Mouse (Mus musculus): ENCODE measurements around the gene Rfx7.
"Not testable (repeated sequence)": the region's sequence is repeated elsewhere in the genome, so short reads cannot be mapped to it uniquely, and the experiment has no call there.

Gene Rfx7

DNA sequence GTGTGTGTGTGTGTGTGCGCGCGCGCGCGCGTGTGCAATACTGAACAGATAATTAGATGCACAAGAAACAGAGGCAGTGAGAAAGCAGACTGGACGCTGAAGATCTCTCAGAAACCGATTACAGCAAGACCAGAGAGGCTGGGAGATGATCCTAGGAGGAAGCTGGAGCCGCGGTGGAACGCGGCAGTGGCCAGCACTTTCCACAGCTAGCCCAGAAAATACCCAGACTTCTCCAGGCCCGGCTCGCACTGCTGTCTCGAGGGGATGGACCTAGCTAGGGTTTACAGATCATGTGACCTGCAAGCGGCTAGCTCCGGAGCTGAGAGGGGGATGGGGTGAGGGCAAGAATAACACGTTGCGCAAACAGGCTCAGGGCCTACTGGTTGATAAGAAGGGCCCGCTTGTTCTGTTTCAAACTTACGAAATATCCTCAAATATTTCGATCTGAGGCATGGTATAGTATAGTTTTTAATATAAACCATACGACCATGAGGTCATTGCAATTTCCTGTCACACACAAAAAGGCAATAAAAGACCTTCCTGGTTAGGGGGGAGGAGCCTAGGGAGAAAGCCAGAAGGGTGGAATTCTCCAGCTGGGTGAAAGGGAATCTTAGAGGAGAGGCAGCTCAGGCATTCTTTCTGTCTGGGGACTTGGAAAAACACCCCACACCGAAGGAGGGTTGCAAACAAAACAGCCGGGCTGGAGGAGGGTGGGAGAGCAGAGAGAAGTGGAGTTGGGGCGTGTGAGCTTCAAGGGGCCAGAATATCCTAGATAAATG lies 108.0 kb downstream of the Rfx7 start:
- peak; percentile 82 to 83 for DNase-seq (ENCODE audit: low spot score in 2 of 2)

DNA sequence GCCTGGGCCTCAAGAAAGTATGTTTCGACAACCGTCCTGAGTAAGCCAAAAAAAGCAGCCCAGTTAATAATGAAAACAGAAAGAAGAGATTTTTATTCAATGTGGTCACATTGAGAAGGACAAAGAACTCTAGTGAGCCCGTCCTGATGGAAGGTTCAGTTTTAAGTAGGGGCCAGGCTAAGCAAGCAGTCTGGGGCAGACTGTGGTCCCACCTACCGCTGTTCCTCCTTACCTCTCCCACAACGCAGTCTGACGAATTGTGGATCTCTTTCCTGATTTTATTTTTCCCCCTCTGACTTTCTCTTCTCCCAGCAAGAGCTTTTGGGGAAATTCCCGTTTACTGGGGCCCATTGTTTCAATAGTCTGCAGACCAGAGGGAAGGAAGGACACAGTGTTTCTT lies 108.6 kb downstream of the Rfx7 start:
- DNase-seq (ENCODE audit: low spot score in 2 of 2) = no peak

GRCm38 (mm10) chr9:72641093-72641680 lies 109.1 kb downstream of the Rfx7 start:
- no peak for DNase-seq (ENCODE audit: low spot score in 2 of 2)

- not testable (repeated sequence) for DNase-seq (ENCODE audit: low spot score in 2 of 2)
Measured at GRCm38 (mm10) chr9:72642756-72643447, 110.9 kb downstream of the Rfx7 start.

GRCm38 (mm10) chr9:72643651-72644417 lies 111.8 kb downstream of the Rfx7 start:
- DNase-seq (ENCODE audit: low spot score in 2 of 2) = no peak

GRCm38 (mm10) chr9:72644418-72645110 lies 112.5 kb downstream of the Rfx7 start:
- no peak for DNase-seq (ENCODE audit: low spot score in 2 of 2)

GRCm38 (mm10) chr9:72649781-72650180 lies 117.7 kb downstream of the Rfx7 start:
- DNase-seq (ENCODE audit: low spot score in 2 of 2) = no peak

- DNase-seq (ENCODE audit: low spot score in 2 of 2) = no peak
Measured at GRCm38 (mm10) chr9:72652961-72653360, 120.9 kb downstream of the Rfx7 start.

- no peak for DNase-seq (ENCODE audit: low spot score in 2 of 2)
Measured at GRCm38 (mm10) chr9:72653533-72653932, 121.5 kb downstream of the Rfx7 start.

- no peak for DNase-seq (ENCODE audit: low spot score in 2 of 2)
Measured at GRCm38 (mm10) chr9:72654593-72655242, 122.7 kb downstream of the Rfx7 start.

DNA sequence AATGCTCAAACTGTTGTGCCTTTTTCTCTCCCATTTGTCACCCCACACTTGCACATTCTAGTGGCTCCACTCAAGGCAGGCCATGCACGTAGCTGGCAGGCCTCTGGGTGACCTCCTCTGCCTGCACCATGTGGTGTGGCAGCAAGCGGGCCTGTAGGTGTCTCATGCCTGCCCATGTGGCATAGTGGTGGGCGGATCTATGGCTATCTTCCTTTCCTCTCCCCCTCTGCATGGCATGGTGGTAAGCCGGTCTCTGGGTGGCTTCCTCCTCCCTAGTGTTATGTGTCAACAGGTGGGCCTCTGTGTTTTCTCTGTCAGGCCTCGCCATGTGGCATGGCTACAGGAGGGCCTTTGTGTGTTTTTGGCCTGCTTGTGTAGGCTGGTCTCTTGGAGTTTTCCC lies 123.6 kb downstream of the Rfx7 start:
- DNase-seq (ENCODE audit: low spot score in 2 of 2) = no peak

DNA sequence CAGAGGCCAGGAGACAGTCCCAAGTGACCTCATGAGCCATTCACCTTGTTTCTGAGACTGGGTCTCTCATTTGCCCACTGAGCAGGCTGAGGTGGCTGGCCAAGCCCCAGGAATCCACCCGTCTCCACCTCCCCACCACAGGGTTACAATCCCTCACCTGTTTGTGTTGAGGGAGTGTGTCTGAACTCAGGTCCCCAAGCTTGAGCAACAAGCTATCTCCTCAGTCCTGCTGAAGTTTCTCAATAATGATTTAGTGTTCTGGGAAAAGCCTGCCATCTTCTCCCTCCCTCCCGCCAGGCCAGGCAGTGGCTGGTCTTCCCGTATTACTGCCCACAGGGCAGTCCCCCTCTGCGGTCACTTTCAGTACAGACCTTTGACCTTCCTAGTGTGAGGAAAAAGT lies 124.5 kb downstream of the Rfx7 start:
- peak in 1 of 2 experiments; percentile 50 for DNase-seq (ENCODE audit: low spot score in 2 of 2)

DNA sequence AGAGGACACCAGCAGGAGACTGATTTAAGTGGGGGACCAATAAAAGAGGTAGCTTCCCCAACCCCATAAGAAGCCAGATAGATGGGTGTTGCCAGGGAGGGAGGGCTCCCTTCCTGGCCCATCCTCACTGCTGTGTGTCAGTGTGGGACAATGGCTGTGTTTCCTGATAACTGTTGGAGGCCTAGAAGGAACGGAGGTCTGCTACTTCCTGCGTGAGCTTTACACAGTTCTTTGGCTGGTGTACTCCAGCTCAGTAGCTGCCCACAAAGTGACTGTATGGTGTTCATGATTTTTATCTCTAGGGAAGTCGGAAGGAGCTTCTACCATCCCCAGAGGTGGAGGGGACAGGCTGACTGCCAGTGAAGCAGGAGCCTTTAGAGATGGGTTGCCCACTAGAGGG lies 124.9 kb downstream of the Rfx7 start:
- peak in 1 of 2 experiments; percentile 25 for DNase-seq (ENCODE audit: low spot score in 2 of 2)

GRCm38 (mm10) chr9:72657694-72658093 lies 125.7 kb downstream of the Rfx7 start:
- no peak for DNase-seq (ENCODE audit: low spot score in 2 of 2)

DNA sequence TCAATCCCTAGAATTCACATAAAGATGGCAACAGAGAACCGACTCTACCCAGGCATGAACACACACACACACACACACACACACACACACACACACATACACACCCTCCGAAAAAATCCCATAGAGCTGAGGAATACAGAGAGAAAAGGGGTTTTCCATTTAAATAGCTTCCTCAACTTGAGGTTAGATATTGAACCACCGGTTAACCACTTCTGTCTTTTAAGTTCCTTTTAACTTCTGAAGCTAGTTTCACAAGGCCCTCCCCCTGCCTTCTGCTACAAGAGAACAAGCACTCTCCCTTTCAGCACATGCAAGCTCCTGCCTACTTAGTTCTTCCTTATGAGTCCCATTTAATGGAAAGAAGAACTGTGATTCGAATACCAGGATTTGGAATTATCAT lies 128.1 kb downstream of the Rfx7 start:
- no peak for DNase-seq (ENCODE audit: low spot score in 2 of 2)

DNA sequence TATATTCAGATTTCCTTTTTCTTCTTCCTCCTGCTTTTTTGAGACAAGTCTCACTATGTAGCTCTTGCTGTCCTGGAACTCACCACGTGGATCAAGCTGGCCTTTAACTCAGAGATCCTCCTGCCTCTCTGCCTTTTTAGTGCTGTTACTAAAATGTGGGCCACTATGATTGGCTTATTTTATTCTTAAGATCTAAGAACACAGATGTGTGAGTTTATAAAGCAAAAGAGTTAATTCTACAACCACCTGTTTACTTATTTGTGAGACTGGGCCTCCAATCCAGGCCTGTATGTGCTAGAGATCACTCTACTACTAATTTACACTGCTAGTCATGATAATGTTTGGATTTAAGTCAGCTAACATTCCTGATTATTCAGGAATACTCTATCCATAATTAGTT lies 128.9 kb downstream of the Rfx7 start:
- peak in 1 of 2 experiments; percentile 17 for DNase-seq (ENCODE audit: low spot score in 2 of 2)

GRCm38 (mm10) chr9:72661561-72661894 lies 129.5 kb downstream of the Rfx7 start:
- no peak for DNase-seq (ENCODE audit: low spot score in 2 of 2)

DNA sequence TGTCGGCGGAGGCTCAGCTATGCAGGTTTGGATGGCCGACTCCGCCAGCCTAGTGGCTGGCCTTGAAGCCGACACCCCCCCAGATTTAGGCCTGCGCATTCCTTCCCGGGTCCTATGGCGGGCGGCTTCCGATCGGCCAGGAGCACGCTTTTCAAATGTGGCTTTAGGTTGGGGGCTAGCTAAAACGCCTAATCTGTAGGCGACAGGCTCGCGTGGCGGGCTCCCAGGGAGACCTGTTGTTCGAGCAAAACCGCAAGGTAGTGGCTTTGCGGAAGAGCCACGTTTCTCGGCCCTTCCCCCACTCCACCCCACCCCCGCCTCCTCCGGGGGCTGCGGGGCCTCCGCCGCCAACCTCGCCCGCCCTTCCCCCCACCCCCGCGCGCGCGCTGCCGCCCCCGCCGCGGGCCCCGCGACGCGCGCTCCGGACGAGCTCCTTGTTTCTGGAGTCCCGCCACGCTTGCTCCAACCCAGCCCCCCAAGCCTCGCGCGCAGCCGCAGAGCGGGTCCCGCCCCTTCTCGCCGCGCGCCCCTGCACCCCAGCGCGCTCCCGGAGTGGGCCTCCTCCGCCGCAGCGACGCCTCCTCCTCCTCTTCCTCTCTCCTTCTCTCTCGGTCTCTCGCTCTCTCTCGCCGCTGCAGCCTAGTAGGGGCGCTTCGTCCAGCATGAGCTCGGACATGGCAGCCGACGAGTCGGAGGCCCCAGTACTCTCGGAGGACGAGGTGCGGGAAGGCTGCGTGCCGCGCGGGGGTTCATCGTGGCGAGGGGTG lies 130.0 kb downstream of the Rfx7 start, which contains the start of gene Nedd4:
Gene Nedd4, plus strand, starts transcription at position 452 of the 767 bp plus-strand sequence.
- peak; percentile 97 for DNase-seq (ENCODE audit: low spot score in 2 of 2)

DNA sequence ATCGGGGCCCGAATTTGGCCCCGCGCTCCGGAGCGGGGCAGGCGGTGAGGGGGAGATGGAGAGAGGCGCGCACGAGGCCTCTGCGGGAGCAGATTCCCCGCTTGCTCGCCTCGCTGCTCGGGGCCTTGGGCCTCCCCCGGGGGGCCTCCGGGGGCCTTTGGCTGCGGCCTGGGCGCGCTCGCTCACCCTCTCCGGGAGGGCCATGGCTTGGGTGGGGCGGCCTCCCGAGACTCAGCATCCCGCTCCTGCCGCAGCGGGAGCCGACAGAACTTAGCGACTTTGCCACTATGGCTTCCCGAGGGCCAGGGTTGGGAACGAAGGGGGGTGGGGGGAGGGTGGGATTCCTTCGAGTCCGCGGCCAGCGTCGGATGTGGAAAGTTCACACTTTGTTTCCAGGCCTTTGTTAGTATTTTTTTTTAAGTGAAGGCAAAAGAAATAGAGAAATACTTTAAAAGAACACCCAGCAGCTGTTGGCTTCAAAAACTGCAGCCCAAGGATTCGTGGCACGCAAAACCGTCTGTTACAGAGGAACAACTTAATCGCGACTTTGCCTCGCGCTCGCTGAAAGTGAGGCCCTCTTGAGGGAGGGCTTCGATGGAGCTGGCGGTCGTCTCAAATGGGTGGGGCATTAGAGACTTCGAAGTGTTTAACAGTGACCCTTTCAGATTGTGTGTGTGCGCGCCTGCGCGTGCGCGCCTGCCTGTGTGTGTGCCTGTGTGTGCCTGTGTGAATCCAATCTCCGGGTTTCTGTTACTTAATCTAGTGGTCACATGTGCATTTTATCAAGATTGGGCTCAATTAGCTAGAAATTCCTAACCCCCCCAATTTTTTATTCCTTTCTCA lies 130.9 kb downstream of the Rfx7 start:
- peak; percentile 76 to 83 for DNase-seq (ENCODE audit: low spot score in 2 of 2)

Measured in urinary bladder, postnatal 4 days (tissue).